Mouse (Mus musculus): ENCODE measurements at regions not wholly inside any gene's neighbourhood (a gene's known extent, or its start where the extent isn't known, plus 50 kb on each side); places are given as distances from the start of the nearest gene placed in this dataset.

DNA sequence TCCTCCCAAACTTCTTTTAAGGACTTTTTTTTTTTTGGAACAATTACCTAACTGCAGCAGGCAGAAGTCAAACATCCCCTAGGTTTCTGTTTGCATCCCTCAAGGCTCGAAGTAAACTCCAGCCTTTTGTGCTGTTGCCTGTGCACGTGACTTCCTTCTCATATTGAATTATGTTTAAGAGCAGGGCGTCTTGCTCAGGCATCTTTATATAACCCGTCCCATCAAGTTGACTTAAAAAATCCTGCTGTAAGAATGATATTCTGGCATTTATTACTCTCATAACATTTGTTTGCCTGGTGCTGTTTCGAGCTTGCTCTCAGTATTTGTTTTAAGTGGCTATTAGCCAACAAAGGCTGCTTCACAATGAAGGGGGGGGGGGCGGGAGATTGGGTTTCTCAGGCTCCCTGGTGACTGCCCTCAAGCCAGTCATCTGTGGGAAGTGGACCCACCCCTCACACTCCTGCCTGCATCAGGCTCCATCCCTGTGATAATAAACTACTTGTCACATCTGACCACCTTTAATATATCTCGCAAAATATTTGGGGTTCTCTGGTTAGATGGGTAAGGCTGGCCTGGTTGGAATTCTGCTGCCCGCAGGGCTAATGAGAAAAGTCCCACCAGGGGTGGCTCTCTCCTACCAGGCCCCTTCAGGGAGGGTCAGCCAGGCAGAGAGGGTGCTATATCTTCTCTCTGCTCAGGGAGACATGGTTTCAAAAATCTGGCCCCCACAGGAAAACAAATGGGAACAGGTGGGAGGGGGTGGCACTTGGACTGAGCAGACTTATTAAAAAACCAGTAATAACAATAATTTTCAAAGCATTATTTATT is 277.1 kb upstream of the Atp5g3 start:
- DNase-seq, result no peak

DNA sequence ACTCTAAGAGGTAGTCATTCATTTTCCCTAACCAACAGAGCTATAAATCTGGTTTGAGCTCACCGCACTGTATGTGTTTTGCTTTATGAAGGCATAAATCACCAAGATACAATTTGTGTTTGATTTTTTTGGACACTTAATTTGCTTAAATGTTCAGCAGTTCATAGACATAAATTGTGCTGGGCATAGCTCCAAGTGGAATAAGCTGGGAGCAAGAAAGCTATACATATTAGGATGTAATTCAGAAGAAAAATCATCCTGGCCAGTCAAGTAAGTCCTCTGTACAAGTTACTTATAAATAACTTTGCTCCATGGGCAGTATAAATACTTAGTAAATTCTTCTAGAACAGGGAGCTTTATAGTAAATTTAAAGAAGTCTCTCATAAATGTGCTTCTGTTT is 267.0 kb upstream of the Atp5g3 start:
- no peak for DNase-seq

DNA sequence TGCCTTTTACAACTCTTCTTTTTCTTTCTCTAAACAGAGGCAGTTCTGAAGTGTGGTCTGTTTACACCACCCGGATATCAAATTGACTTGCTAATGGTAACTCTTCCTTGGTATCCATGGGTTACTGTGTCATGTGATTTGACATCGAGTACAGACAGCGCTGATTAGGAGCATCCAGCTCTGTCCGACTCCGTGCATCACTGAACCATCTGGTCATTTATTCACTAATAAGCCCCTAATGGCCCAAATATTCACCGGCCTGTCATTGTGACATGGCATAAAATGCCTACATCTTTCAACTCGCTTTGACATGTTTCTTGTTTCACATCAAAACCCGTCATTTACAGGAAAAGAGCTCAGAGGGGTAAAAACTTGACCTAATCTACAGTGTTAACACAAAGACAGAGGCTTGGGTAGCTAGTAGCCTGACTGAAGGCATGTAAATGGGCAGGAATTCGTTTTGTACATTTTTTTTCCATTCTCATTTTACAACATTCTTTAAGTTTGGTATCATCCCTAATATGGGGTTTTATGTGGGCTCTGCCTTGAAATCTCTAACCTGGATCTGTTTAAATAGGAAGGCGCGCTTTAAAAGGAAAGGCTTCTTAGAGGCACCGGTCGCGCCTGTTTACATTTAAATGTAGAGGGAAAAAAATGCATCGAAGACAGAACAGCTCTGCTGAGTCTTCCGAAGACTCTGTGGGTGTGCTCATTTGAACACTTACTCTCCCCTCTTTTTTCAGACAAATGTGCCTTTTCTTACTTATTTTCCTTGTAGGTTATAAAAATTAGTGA is 257.8 kb upstream of the Atp5g3 start:
- no peak for DNase-seq

DNA sequence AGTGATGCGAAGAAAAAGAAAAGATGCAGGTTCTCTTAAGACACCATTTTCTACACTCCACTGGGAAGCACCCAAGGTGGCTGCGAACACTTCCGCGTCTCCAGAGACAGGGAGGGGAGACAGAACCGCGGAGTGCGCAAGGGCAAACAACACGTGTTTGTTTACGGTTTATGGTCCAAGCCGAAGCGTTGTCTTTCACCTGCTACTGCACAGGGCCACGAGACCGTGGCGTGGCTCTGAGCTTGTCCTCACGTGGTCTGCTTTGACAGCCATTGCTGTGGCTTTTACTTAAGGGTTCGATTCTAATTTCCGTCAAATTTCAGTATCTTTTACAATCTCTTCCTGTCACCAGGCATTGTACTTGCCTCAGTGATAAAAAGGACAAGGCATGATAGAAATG is 257.2 kb upstream of the Atp5g3 start:
- no peak for DNase-seq

DNA sequence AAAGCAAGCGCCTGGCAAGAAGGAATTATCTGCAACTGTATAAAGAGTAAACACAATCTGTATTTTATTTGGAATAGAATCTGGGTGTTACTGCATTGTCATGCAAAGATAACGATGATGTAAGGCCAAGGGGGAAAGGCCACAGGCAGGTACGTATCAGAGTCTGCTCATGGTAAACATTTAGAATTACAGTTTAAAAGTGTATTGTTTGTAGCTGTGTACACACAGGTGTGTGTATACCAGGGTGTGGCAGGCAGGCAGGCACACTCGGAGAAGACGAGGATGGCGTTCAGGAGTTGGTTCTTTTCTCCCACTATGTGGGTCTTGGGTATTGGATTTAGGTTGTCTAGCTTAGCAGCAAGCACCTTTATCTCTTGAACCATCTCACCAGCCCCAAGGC is 242.9 kb upstream of the Atp5g3 start:
- DNase-seq, result no peak

DNA sequence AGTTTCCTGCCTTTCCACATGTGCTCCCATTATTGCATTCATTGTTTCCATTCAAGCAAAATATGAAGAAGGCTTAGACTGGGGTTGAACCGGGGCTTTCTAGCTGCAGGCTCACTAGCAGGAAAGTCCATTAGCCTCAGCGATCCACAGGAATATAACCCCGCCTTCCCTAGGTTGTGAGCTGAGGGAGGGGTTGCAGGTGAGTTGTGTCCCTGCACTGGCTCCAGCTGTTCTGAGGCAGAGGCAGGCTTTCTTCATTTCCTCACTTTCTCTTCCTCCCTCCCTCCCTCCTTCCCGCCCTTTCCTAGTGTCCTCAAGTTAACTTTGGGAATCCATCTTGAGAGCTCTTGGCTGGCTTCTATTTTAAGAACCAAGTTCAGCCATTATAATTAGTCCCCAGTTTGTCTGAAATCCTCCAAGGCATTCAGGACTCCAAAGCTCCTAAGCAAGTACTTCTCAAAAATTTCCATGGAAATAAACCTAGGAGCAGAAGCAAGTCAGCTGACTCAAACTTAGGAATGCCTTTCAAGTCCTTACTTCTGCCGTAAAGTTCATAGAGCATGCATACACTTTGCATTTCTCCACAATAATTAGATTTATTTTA is 242.2 kb upstream of the Atp5g3 start:
- no peak for DNase-seq

DNA sequence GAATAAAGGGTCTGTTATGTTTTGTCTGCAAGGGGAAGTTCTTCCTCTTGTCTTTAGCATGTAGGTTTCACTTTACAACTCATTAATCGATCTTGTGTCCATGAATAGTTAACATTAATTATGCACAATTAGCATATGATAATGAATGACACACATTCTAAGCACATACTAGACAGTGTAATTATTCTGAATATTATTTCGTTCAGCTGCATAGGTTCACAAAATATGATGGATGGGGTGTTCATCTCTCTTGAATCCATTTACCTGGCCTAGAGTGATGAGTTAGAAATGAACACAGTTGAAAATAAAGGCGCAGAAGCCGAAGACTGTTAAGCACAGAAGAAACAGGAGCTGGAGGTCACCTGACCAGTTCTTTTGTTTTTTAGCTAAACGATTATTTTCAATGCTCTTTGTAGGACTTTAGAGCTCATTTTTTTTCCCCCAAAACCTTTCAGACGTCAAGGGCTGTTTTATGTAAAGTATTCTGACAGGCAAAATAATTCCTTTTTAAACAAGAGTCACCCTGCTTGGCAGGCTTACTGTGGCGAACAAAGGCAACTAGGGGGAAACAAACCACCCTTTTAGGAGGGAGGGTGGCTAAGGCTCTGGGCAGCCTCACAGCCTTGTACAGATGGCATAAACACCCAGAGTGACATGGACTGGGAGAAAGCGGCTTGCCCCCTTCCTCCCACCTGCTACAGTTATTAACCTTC is 241.6 kb upstream of the Atp5g3 start:
- DNase-seq, result no peak

DNA sequence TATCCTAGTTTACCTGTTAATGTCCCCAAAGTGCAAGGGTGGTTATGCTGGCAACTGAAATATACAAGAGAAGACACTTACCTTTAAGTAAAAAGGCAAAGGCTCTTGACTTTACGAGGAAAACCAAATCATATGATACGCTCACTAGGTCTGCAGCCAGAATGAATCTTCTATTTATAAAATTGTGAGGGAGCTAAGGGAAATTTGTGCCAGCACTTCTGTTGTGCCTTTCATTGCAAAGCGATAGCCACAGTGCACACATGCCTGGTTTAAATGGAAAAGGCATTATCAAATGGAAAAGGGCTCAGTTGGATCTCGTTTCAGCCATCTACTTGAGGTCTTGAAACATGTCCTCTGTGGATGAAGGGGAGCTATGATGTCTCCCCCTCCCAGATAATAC is 236.1 kb upstream of the Atp5g3 start:
- DNase-seq, result no peak

DNA sequence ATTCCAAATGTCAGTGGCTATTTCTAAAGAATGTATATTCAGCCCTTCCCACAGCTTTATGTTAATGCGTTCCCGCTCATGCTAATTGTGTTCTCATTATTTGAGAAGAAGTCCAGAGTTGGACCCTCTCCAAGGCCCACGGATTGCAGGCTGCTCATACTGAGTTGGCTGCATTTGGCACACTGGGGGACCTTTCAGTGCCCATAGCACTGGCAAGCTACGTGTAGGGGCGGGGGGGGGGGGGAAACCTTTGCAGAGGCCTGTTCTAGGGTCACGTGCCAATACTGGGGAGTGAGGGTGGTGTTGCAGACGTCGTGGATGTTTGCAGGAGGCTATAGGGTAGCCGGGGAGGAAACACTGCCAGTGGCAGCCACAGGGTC is 225.5 kb upstream of the Atp5g3 start:
- peak in 1 of 2 experiments; percentile 47 for DNase-seq

DNA sequence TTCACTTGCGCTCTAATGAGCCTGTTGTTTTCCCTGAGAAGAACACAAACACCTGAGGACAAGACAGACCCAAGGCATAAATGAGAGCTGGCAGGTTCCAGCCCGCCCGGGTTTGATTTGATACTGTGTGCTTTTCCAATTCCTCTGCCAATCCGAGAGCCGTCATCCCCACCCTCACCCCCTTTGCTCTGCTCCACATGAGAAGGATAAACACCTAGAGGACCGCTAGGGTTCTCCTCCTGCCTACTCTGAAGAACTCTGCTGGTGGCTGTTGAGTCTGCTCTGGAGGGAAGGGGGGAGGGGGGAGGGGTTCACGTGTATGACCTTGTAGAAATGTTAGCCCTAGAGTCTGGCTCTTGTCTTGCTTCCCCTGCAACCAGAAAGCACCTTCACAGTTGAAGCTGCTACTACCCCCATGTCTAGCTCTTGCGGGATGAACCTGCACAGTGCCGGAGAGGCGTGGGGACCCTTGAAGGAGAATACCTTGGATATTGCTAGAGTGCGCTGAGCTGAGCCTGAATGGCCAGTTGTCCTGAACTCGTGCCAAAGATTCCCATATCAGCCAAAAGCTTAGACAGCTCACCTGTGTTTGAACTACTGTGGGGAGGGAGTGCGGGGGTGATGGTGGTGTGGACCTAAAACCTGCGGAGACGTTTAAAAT is 225.0 kb upstream of the Atp5g3 start:
- no peak for DNase-seq

DNA sequence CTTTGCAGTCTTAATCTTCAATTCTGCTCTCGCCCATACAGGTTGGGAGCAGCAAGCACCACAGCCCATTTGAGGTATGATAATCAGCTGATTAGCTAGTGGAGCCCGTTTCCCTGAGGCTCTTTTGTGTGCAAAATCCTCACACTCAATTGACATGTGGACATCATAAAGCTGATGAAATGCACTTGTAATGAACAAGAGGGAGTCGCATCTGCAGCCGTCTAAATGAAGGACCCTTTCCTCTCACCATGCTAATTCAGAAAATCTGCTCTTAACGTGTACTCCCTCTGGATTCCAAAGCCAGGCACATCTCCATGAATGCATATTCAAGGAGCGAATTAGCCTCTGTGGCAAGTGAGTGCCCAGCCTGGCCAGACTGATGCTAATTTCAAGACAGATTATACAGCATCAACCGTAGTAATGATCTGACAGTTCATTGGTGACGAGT is 219.0 kb upstream of the Atp5g3 start:
- no peak for DNase-seq

DNA sequence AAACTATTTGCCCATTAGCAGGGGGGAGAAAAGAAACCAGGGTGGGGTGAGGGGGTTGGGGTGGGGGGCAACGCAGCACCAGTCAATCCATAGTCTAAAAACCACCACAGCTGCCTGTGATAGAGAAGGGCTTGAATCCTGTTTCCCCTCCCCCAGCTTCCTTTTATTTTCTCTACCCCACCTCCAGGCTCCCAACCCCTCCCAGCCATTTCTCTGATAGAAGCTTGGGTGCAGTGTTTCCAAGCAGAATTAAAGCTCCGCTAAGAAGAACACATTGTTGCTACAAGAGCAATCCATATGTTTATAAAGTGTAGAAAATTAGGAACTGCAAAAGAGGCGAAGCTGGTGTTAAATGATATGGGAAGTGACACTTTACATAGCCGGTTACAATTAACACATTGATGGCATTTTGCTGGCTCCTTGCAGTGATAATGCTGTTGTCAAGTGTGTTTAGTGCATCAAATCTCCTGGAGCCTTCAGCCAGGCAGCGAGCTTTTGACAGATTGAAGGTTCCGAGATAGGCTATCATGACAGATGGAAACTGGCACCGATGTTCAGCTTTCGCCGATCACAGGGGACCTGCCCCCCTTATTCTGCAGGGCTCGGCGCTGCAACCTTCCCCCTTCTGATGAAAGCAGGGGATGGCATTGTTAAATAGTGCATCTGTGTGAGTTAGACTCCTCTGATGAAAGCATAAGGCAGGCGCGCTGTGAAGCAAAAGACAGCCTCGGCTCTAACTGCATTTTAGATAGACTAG is 217.8 kb upstream of the Atp5g3 start:
- no peak for DNase-seq

DNA sequence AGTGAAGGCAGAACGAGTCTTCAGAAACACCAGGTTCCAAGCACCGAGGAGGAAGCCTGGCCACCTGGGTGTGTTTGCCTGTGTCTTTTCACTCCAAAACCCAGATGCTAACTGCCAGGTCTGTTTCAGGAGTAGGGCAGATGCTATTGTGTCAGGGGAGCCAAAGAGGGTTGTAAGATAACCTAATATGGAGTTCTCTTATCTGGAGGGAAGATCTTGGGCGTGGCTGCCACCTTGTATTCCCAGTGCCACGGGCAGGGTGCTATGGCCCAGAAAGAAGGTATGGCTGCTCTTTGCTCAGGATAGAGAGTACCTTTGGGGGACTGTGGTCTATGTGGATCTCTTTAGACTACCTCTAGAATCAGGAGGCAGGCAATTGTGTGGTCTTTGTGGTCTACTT is 216.0 kb upstream of the Atp5g3 start:
- DNase-seq, result no peak

DNA sequence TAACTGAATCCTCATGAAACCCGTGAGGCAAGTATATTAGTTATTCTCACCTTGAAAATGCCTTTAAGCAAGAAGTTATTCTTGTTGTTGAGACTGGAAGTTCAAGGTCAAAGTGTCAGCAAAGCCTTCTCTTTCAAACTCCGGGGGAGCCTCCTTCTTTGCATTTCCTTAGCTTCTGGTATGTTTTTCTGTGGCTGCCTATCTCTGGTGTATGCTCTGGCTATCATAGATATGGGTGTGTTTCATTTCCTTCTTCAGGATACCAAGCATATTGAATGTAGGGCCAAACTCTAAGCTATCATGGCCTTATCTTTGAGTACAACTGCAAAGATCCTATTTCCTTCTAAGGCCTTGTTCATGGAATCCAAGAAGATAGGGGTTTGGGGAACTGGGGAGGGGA is 213.1 kb upstream of the Atp5g3 start:
- DNase-seq, result no peak

DNA sequence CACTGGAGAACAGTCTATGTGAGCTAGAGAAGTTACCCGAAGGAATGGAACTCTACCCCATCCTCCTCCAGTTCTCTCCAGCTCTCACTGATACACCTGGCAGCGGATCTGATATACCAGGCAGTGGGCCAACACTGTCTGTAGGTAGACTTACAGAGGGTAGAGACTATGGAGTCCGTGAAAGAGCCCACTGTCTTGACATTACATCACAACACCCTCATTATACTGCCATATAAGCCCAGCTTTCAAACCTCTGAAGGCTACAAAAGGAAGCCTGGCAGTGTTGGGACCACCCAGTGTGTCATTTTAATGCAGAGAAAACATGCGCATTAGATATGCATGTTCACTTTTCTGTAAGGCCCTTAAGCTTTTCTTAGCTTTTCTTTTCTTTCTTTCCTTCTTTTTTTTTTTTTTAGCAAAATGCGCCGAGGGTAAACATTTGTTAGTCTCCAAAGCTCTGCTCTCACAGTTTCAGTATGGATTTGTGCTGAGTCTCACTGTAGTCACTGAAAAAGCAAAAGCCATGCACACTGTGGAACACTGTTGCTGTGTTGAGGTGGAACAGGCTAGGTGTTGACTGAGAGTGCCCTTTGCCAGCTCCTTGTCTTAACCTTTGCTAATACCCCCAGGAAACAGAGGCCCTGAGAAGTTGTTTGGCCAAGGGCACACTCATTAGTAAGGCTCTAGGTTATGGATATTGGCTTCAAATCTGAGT is 212.4 kb upstream of the Atp5g3 start:
- DNase-seq, result no peak

DNA sequence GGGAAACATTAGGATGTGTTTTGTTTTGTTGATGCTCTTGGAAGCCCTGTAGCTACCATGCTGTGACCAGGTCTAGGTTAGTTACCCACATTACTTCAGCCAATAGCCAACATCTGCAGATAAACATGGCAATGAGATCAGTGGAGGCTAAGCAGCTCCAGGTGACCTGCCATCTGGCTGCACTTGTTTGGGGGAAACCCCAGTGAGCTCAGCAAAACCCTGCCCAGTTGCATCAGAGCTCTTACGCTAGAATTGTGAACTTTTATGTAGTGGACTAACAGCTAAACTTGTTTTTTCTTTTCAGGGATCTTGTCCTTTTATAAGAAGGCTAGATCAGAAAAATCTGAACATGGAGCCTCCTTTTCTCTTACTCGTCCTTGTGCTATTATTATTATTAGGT is 211.8 kb upstream of the Atp5g3 start:
- DNase-seq, result no peak

DNA sequence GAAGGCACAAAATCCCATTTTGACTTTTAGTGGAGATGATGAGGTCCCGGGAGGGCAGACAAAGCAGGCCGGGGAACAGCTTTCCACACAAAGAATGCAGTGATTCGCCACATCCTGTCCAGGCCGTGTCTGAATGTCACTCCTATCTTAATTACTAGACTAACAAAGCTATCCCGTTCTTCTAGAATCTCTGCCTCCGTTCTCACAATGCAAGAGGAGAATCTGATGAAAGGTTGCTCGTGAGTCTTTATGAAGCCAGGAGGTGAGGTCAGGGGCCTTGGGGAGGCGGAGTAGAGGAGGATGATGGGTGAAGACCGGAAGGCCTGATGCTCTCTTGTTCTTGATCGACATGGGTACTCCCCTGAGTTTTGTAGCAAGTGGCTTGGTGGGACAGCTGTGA is 208.9 kb upstream of the Atp5g3 start:
- no peak for DNase-seq

DNA sequence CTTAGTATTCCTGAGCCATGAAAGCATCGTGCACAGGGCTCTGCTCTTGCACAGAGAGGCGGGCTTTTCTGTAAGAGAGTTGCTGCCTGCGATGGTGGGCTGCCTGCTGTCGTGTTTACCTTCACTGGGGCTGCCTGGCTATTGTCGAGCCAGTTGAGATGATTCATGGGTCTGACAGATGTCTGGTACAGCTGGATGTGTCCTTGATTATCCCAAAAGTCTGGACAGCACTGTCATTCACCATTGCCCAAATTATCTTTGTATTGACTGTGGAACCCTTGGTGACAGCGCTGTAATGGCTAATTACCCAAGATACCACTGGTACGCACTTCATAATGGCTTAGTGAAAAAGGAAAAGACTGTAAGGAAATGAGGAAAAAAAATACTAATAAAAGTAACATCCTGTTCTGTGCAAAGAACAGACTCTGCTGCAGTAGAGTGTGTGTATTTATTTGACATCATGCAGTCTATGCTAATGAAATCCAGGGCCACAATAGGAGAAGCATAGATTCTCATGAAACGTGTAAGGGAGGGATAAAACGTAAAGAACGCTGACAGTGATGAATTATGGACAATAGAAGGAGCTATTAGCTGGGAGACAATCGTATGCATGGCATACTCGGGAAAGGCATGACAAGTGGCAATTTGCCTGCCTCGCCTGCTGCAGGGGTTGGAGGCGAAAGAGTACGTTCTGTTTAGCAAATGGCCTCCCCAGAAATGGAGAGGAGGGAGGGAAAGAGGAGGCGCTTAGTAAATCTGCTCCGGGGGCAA is 208.2 kb upstream of the Atp5g3 start:
- DNase-seq, result no peak

DNA sequence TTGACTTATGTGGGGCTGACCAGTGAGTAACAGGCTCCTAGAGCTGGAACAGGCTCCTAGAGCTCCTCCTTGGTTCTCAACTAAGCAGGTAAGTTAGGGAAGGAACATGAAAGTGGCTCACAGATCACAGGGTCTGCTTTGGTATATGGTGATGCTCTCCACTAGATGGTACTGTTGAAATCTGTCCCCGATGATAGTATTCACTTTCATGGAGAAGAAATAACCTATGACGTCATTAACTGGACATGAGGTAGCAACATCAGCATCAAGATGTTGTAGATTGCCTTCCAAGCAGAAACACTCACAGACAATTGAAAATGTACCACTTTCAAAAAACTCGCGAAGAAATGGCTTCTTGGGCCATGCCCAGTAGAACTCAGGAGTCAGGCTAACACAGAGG is 195.3 kb upstream of the Atp5g3 start:
- no peak for DNase-seq

DNA sequence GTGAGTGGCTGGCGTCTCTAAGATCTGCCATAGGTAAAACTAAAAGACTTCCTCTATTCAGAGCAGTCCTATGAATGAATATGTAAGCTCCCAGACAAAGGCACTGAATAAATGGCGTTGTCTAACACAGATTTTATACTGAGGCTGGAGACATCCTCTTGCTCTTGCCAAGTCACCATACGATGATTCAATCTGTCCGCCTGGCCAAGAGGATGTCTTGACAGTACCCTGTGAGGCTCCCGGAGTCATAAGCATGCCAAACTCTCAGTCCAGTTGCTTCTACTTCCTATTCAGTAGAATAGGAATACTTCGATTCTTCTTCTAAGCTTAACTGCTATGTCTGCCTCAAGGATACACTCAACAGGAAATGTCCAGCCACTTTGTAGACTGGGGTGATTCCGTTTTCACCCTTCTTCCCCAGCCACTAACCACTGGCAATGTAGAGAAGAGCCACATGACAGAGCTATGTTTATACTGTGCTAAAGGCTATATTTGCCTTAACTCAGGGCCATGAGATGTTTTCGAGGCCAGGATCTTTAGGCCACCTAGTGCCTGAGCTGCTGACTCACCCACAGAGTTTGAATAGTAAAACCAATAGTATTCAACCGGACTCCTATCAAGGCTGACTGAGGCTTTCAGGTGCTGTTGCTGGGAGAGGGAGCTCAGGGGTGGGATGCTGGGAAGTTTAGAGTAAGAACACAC is 188.7 kb upstream of the Atp5g3 start:
- no peak for DNase-seq

Measured in kidney, postnatal 25 days (tissue).